Mouse (Mus musculus) gastrocnemius, postnatal 36 days (tissue): ENCODE results near the gene Crybg3. TPM values are rescaled to one million over a fixed set of nuclear protein-coding genes. Genes with fewer than 3 reads are reported as not detected.

ENCODE experiments used
- DNase-seq, 2 experiments: peaks; one replicate each; pipeline ENCODE4 v3.0.0; 2022
- intact Hi-C: fragments of 180-260 bp; cut with DNase I; formaldehyde crosslinking; loops from one replicate; pipeline ENCODE4 v1.15.1; 2025
- total RNA-seq, 2 experiments: library from RNA; stranded (reverse); gene quantifications; 2 replicates each; pipeline ENCODE4 v1.2.3; 2021

Gene Crybg3
- total RNA-seq, 2 experiments from 2014 or later, result 33.7 TPM

DNA sequence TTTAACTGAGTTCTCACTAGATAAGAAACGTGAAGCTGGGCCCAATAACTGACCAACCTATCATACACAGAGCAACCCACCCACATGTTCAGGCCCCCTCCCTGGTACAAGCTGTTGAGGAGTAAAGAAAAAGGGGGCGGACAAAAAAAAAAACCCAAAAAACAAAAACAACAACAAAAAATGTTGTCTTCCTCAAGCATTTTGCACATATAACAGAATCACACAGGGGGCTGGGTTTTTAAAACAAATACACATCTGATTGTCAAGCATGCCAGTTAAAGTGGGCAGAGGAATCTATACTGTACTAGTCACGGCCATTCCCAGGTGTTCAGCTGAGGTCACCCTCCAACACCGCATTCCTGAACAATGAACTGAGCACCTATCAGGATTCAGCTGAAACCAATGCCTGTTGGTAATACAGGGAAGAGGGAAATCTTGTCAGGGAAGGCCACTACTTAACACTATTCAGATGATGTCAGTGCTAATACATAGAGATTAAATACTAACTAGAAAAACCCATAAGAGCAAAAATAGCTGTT, 15.0 kb downstream of the Crybg3 start:
- DNase-seq, result no peak
- intact Hi-C loops, result no loop called here

- intact Hi-C loops, result no loop called here
- no peak for DNase-seq
Measured at GRCm38 (mm10) chr16:59583515-59583914, 17.3 kb downstream of the Crybg3 start.

DNA sequence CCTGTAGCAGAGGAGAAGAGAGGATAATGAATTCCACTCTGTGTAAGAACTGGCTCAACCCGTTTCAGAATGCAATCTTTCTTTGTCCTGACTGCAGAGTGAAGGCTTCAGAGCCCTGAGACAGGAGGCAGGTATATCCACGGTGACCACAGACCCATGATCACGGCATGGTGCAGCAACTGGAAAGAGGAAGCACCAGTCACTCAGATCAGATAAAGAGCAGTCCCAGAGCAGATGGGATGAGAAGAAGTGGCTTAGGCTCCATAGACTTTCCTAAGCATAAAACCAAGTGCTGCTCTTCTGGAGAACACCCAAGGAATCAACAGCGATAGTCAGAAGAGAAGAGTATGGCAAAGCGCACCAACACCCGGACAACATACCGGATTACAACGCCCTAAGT, 21.5 kb downstream of the Crybg3 start:
- intact Hi-C loops, result no loop called here
- no peak for DNase-seq

- DNase-seq, result no peak
- intact Hi-C loops, result no loop called here
Measured at GRCm38 (mm10) chr16:59573961-59574360, 26.8 kb downstream of the Crybg3 start.

DNA sequence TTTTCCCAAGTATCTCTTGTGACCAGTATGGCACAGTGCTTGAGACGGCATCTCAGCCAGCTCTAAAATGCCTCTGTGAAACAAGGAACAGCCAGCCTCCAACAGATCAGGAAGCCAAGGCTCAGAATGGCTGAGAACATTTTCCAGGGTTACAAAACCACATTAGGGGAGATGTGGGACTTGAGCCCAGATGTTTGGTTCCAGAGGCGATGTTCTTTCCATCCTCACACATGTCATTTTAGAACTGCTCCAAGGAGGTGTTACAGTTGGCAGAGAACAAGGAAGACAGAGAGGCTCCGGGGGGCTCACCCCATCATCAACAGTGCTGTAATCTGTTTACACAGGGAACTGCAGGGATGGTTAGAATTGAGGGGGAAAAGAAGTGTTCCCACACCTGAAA, 28.1 kb downstream of the Crybg3 start:
- DNase-seq, result peak in 1 of 2 experiments; percentile 35
- intact Hi-C loops, result no loop called here

GRCm38 (mm10) chr16:59570807-59571206, 30.0 kb downstream of the Crybg3 start:
- DNase-seq, result no peak
- intact Hi-C loops, result no loop called here

GRCm38 (mm10) chr16:59569837-59570236, 30.9 kb downstream of the Crybg3 start:
- no peak for DNase-seq
- intact Hi-C loops, result no loop called here

DNA sequence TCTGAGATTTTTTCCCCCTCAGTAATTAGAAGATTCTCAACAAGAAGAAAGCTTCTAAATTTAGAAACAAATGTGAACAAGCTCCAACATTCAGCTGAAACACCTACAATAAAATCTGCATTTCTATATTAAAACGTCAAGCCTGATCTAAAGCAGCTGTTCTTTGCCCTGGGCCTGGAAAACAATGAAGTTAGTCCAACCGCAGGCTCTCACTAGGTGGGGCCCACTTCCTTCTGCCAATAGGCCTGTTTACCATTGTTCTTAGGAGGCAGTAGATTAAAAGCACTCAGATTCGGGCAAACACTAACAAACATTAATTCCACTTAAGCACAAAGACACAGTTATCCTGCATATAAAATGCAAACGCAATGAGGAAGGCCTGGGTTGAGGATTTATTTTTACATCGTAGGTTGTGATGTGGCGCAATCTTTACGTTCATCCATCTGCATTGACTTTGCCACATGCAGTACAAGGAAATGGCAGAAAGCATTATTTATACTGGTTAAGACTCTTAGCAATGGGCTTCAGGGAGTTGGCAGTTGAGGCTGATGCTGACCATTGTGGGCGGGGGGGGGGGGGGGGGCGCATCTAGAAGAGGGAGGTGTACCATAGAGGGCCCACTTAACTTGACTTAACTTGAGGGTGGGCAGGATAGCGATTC, 32.9 kb downstream of the Crybg3 start:
- intact Hi-C loops, result no loop called here
- no peak for DNase-seq

DNA sequence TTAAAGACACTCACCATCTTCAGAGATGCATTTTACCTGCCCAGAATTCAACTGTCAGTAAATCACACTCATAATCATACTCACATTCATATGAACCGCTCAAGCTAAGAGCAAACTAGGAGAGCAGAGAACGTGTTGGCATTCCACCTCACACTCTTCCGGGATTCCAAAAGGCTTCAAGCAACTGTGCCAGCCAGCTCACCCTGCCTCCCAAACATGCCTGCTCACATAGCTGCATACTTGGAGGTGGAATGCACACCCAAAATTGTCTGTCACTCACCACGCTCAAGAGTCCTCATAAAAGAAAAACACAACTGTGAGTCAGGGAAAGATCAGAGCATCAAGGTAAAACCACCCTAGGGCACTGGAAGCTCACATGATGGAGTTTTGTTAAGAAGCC, 34.3 kb downstream of the Crybg3 start:
- intact Hi-C loops, result no loop called here
- no peak for DNase-seq

DNA sequence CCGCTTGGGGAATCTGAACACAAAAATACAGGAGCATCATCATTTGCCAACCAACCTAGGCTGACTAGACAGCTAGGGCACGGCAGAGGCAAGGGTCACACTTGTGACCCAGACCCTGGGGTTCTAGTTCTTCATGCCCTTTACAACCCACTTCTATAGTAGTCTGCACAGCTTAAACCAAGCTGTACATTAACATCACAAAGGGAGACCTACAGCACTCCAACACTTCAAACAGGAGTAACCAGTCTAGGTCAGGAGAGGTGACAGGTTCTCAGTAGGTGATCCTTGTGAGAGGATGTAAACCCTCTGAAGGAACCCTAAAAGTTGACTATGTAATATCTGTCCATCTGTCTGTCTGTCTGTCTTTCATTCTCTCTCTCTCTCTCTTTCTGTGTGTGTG, 35.1 kb downstream of the Crybg3 start:
- intact Hi-C loops, result no loop called here
- no peak for DNase-seq

DNA sequence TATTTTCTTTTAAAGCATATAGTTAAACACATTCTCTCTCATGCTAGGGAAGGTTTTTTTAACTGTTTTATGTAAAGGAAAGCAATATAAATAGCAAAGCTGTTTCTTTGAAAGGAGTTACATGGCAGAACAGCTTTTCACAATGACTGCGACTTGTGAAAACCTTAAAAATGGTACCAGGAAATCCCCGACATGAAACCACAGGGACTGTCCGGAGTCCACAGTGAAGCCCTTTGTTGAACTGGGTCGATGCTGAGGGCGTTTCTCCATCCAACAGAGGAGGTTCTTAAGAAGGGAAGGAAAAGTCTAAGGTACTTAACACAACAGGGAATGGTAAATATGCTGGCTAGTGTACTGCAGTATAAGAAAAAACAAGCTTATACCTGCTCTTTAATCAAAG, 36.8 kb downstream of the Crybg3 start:
- intact Hi-C loops, result no loop called here
- no peak for DNase-seq

- intact Hi-C loops, result no loop called here
- peak in 1 of 2 experiments; percentile 29 for DNase-seq
Measured at GRCm38 (mm10) chr16:59559300-59560200, 41.2 kb downstream of the Crybg3 start.

- no peak for DNase-seq
- intact Hi-C loops, result no loop called here
Measured at GRCm38 (mm10) chr16:59558916-59559299, 41.9 kb downstream of the Crybg3 start.

GRCm38 (mm10) chr16:59553490-59554161, 47.2 kb downstream of the Crybg3 start:
- intact Hi-C loops, result no loop called here
- DNase-seq, result no peak

- intact Hi-C loops, result no loop called here
- DNase-seq, result no peak
Measured at GRCm38 (mm10) chr16:59551507-59551906, 49.3 kb downstream of the Crybg3 start.

DNA sequence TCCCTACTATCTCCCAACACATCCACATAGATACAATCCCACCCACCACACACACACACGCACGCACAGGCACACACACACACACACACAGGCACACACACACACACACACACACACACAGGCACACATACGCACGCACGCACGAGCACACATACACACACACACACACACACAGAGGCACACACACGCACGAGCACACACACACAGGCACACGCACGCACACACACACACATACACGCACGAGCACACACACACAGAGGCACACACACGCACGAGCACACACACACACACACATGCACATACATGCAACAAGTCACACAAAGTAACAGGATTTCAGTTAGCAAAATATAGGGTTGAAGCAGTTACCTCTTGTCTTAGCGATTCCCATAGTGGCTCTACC, 51.1 kb downstream of the Crybg3 start:
- no peak for DNase-seq

GRCm38 (mm10) chr16:59548582-59548947, 52.2 kb downstream of the Crybg3 start:
- DNase-seq, result no peak
- intact Hi-C loops, result no loop called here

More for the DNA sequence above, 51.1 kb downstream of the Crybg3 start:
- intact Hi-C loops, result no loop called here

DNA sequence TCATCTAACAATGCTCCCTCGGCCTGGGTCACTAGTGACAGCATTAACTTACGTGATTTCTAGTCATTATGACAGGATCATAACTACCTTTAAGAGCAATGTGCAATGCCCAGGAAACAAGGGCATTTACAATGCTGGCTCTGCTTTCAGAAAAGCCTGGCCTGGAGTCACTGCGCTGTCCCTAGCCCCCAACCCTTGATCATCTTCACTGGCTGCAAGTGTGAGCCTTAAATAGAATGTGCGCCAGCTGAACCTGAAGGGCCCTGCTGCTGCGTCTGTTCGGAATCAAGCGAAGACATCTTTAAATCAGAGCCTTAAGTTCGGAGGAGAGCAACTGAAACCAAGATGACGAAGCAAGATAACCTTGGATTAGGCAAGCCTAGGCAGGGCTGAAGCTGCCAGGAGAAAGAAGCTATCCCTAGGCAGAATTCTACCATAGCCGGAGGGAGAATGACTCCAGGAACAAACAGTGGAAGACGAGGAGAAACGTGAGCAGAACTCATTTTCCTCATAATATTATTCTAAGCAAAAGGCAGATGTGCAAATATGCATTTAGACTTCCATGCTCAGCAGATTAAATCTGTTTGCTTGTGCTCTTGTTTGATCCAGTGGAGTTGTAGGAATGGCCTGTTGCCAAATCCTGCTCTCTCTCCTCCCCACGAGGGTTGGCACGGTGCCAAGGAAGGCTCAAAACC, 52.7 kb downstream of the Crybg3 start:
- DNase-seq, result no peak
- intact Hi-C loops, result no loop called here

- intact Hi-C loops, result no loop called here
- no peak for DNase-seq
Measured at GRCm38 (mm10) chr16:59547466-59547865, 53.3 kb downstream of the Crybg3 start.

DNA sequence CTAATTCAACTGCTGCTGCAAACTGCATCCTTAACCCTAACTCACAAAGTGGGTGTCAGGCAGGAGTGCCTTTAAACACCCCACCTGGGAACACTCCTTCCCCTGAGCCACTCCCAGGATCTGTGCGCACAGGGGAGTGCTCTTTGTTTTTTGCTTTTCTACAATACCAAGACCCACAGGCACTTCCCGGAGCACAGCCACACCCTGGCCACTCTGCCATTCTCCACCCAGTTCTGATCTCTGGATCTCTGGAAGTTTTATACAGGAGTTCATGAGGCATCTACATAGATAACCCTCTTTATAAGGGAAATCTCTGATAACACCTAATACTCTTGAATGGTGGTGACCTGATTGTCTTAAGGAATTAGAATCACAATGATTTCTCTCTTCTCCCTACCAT, 55.4 kb downstream of the Crybg3 start:
- intact Hi-C loops, result no loop called here
- DNase-seq, result no peak

GRCm38 (mm10) chr16:59541382-59541781, 59.4 kb downstream of the Crybg3 start:
- intact Hi-C loops, result no loop called here
- no peak for DNase-seq
